Mouse (Mus musculus) ES-E14 (cell line): ENCODE results near the gene Vsir. TPM values are rescaled to one million over a fixed set of nuclear protein-coding genes. Genes with fewer than 3 reads are reported as not detected.

ENCODE experiments used
- DNase-seq: peaks from one replicate; pipeline ENCODE4 v3.0.0-alpha.2; 2013; ENCODE audit warnings: low read depth, low spot score
- H3K27ac ChIP-seq: 2 replicates; pipeline ENCODE4 v1.5.1; 2012; ENCODE audit warnings: low read depth, mild to moderate bottlenecking, low read length, moderate library complexity, mixed read lengths; ENCODE audit not compliant: poor library complexity, insufficient read depth, severe bottlenecking
- H3K36me3 ChIP-seq: 2 replicates; pipeline ENCODE4 v1.6.1; 2012; ENCODE audit warnings: mild to moderate bottlenecking, low read length, moderate library complexity, mixed read lengths; ENCODE audit not compliant: control insufficient read depth, poor library complexity, insufficient read depth, severe bottlenecking
- H3K4me1 ChIP-seq, 2 experiments: fragments of 150-350 bp in 1 of 2; sonication (generic) in 1 of 2; 2 replicates each; pipeline ENCODE4 v1.6.1; 2012; ENCODE audit warnings: low read length in 2 of 2, mild to moderate bottlenecking in 1 of 2, mixed read lengths in 1 of 2; ENCODE audit not compliant: control insufficient read depth in 2 of 2, insufficient read depth in 2 of 2, poor library complexity in 1 of 2
- H3K4me3 ChIP-seq, 2 experiments: fragments of 150-350 bp in 1 of 2; sonication (generic) in 1 of 2; 2 replicates each; pipeline ENCODE4 v1.5.1; 2012; ENCODE audit warnings: low read length in 2 of 2, low read depth in 1 of 2, mild to moderate bottlenecking in 1 of 2, mixed read lengths in 1 of 2; ENCODE audit not compliant: insufficient read depth in 1 of 2, poor library complexity in 1 of 2, severe bottlenecking in 1 of 2
- H3K9ac ChIP-seq: 2 replicates; pipeline ENCODE4 v1.6.1; 2012; ENCODE audit warnings: low read depth, mild to moderate bottlenecking, low read length, mixed read lengths; ENCODE audit not compliant: poor library complexity, insufficient read depth, severe bottlenecking
- H3K9me3 ChIP-seq: fragments of 150-350 bp; sonication (generic); 2 replicates; pipeline ENCODE4 v1.6.1; 2012; ENCODE audit warnings: low read depth, mild to moderate bottlenecking, low read length; ENCODE audit not compliant: control insufficient read depth, insufficient read depth
- CHD2 ChIP-seq: IDR thresholded peaks from 2 replicates; pipeline ENCODE4 v1.6.1; 2014; ENCODE audit warnings: mild to moderate bottlenecking, low read depth, low read length, inconsistent platforms
- HCFC1 ChIP-seq: IDR thresholded peaks from 2 replicates; pipeline ENCODE4 v1.6.1; 2012; ENCODE audit warnings: low read length, inconsistent platforms, borderline replicate concordance; ENCODE audit not compliant: insufficient read depth
- MAFK ChIP-seq: IDR thresholded peaks from 2 replicates; pipeline ENCODE4 v1.6.1; 2014; ENCODE audit warnings: mild to moderate bottlenecking, low read depth, low read length, inconsistent platforms; ENCODE audit not compliant: insufficient read depth
- ZC3H11A ChIP-seq: IDR thresholded peaks from 2 replicates; pipeline ENCODE4 v1.6.1; 2012; ENCODE audit warnings: low read depth, mild to moderate bottlenecking, inconsistent platforms, low read length, borderline replicate concordance
- ZNF384 ChIP-seq: IDR thresholded peaks from 2 replicates; pipeline ENCODE4 v1.6.1; 2012; ENCODE audit warnings: low read depth, low read length, inconsistent platforms
- in situ Hi-C, 2 experiments: fragments of 600-800 bp; cut with MboI; formaldehyde crosslinking; loops; one replicate each; pipeline ENCODE4 v1.15.1; 2025; ENCODE audit warnings: low sequenced_read_pairs in 2 of 2, inconsistent platforms in 1 of 2; ENCODE audit not compliant: unreplicated experiment in 2 of 2
- total RNA-seq: library from RNA; depleted of rRNA; stranded (reverse); fragments of 300-350 nt; gene quantifications from 2 replicates; pipeline ENCODE4 v1.2.3, GENCODE M21; 2012

The Vsir gene
- total RNA-seq, 1 experiment, result 5.5 TPM

DNA sequence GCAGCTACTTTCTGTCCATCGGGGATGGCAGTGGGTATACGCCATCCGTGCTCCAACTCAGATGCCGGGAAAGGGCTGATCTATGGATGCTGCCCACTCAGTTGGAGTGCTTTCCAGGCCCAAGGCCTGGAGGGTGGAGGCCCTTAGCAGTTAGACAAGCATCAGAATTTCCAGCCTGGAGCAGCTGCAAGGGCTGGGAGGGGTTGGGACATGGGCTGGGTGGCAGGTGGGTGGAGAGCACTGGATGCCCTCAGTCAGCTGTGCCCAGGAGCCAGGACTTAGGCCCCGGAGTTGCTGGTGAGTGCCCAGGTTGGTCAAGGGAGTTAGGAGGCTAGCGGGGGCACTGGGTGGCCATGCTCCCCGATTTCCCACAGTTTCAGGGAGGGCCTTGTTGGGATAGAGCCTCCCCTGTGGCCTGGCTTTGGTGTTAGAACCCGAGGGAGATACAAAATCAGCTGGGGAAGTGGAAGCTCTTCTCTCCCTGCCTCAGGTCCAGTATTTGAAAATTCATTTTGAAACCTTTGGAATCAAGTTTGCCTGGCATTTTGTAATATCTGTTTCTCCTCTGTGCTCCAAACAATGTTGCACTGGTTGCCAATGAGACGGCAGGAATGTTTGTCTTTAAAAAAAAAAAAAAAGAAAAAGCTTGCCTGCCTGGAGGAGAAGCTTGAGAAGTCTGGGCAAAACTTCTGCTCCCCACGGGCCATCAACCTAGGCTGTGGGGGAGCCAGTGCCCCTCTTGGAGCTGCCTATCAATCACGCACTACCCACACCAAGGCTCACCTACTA lies 54.0 kb downstream of the Vsir start:
- H3K9ac ChIP-seq, result no peak overlapping the region
- in situ Hi-C loops, result loop anchor here in 1 of 2 experiments (10.0 kb wide), 1 partner anchor 96 kb away; no protein-coding TSS in a partner anchor
- no peak overlapping the region for H3K4me3 ChIP-seq
- no peaks in the 10 kb centered on the region for H3K36me3 ChIP-seq
- no peak overlapping the region for H3K27ac ChIP-seq
- H3K4me1 ChIP-seq, result no peaks in the 10 kb centered on the region
- TF ChIP-seq ZNF384 (no peak), MAFK (no peak), CHD2 (no peak), HCFC1 (no peak), ZC3H11A (no peak)
- DNase-seq, result no peak
- no peaks in the 10 kb centered on the region for H3K9me3 ChIP-seq

GRCm38 (mm10) chr10:60405460-60406177 lies 59.0 kb downstream of the Vsir start:
- no peak for DNase-seq
- no peaks in the 10 kb centered on the region for H3K9me3 ChIP-seq
- no peaks in the 10 kb centered on the region for H3K4me1 ChIP-seq
- TF ChIP-seq ZNF384 (no peak), MAFK (no peak), CHD2 (no peak), ZC3H11A (no peak)
- no peaks in the 10 kb centered on the region for H3K36me3 ChIP-seq
- no peak overlapping the region for H3K4me3 ChIP-seq
- no peak overlapping the region for H3K27ac ChIP-seq
- no peak overlapping the region for H3K9ac ChIP-seq
- in situ Hi-C loops, result loop anchor here in 1 of 2 experiments (10.0 kb wide), 1 partner anchor 101 kb away; no protein-coding TSS in a partner anchor

DNA sequence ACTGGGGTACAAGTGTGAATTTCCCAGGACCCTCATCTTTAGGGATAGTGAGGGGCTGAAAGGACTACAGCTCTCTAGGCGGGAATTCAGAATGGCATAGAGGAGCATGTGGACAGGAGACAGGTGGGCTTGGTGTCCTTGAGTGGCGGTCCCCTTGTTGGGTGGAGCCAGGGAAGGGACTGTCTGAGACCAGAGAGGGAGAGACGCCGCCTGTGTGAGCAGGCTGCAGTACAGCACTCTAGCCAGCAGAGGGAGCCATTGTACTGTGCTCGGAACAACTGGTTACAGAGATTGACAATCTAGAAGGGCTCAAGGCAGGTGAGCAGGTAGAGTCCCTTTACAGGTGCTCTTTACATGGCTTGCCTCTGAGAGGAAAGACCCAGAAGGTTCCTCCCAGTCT lies 61.2 kb downstream of the Vsir start:
- Histone ChIP-seq H3K4me1 (no peaks in the 10 kb centered on the region), H3K4me3 (no peak overlapping the region), H3K27ac (no peak overlapping the region), H3K36me3 (no peaks in the 10 kb centered on the region), H3K9ac (no peak overlapping the region), H3K9me3 (no peaks in the 10 kb centered on the region)
- peak; percentile 46 for DNase-seq
- TF ChIP-seq ZC3H11A (peak; percentile 94), ZNF384 (no peak)
- in situ Hi-C loops, result loop anchor here in 1 of 2 experiments (10.0 kb wide), 1 partner anchor 103 kb away; no protein-coding TSS in a partner anchor

GRCm38 (mm10) chr10:60411794-60412193 lies 65.1 kb downstream of the Vsir start:
- no peaks in the 10 kb centered on the region for H3K36me3 ChIP-seq
- H3K9me3 ChIP-seq, result no peaks in the 10 kb centered on the region
- in situ Hi-C loops, result loop anchor here in 1 of 2 experiments (5.0 kb wide), 1 partner anchor 346 kb away; no protein-coding TSS in a partner anchor
- H3K9ac ChIP-seq, result no peak overlapping the region
- no peak for TF ChIP-seq MAFK
- TF ChIP-seq CHD2, result no peak
- no peak for DNase-seq
- no peaks in the 10 kb centered on the region for H3K4me1 ChIP-seq
- no peak overlapping the region for H3K4me3 ChIP-seq
- no peak overlapping the region for H3K27ac ChIP-seq
